Mouse (Mus musculus): Measurements from ENCODE around the gene Rdh16. TPM values are rescaled to one million over a fixed set of nuclear protein-coding genes. Genes with fewer than 3 reads are reported as not detected.
"Not testable (repeated sequence)": the region's sequence is repeated elsewhere in the genome, so short reads cannot be mapped to it uniquely, and the experiment has no call there.

The Rdh16 gene
- polyA plus RNA-seq, 1 experiment from 2014 or later = not detected

DNA sequence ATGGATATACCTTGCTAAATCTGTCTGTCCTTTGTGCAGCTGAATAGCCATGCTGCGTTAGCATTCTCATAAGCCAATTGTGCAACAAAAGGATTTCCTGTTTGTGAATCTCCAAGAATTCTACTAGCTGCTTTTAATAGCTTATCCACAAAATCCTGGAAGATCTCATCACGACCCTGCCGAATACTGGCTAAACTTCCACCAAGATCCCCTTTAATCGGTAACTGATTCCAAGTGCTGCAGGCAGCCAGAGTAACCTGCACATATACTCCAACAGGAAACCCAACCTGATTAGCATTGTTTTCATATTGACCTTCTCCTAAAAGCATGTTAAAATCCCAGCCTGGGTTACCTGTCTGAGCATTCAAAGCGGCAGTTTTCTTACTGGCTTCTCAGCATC is 34.3 kb downstream of the Rdh16 start:
- Histone ChIP-seq H3K9ac (no peak overlapping the region), H3K9me3 (replicated peaks) (no peaks in the 10 kb centered on the region), H3K36me3 (no peaks in the 10 kb centered on the region), H3K27me3 (no peaks in the 10 kb centered on the region), H3K4me1 (no peaks in the 10 kb centered on the region), H3K4me2 (replicated peaks) (no peak overlapping the region), H3K4me3 (replicated peaks) (no peak overlapping the region), H3K27ac (replicated peaks) (no peak overlapping the region)
- ATAC-seq (ENCODE audit: insufficient number of reproducible peaks, low FRiP score, low TSS enrichment, low read depth) = no peak
- WGBS = 82% methylated on average over 5 of the region's 5 CpGs

DNA sequence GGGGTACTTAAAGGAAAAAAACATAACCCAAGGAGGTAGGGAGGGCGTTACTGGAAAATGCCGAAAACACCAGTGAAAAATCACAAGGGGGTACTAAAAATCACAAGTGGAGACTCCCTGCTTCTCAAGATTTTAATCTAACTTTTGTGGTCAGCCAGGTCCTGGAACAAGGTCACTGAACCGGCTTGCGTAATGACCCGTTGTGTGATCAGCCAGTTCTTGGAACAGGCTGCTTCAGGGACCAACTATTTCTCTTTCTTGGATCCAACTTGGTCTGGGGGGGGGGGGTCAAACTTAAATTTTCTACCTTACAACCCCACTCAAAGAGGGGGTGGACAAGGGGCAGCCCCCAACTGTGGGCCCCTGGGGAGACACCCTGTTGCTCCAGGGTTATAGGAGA is 36.8 kb downstream of the Rdh16 start:
- not testable (repeated sequence) for H3K36me3 ChIP-seq; H3K27me3 ChIP-seq; H3K27ac ChIP-seq (replicated peaks); H3K9me3 ChIP-seq (replicated peaks); H3K4me2 ChIP-seq (replicated peaks); H3K4me1 ChIP-seq; ATAC-seq (ENCODE audit: insufficient number of reproducible peaks, low FRiP score, low TSS enrichment, low read depth); H3K4me3 ChIP-seq (replicated peaks); H3K9ac ChIP-seq
- WGBS = 93% methylated on average over 5 of the region's 5 CpGs

DNA sequence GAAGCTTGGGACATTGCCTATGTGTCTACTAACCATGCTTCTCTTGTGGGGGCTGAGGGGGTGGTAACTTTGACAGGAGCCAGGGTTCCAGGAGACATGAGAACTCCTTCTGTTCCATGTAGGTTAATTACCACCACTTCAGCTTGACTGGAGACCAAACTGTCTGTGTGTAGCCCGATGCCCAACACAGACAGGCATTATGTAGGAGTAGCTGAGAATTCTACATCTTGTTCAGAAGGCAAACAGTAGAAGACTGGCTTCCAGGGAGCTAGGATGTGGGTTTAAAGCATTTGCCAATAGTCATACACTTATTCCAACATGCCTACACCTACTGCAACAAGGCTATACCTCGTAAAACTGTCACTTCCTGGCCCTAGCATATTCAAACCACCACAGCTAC is 37.6 kb downstream of the Rdh16 start:
- Histone ChIP-seq H3K4me2 (replicated peaks) (no peak overlapping the region), H3K4me1 (no peaks in the 10 kb centered on the region), H3K27ac (replicated peaks) (no peak overlapping the region), H3K9me3 (replicated peaks) (no peaks in the 10 kb centered on the region), H3K36me3 (no peaks in the 10 kb centered on the region), H3K4me3 (replicated peaks) (no peak overlapping the region), H3K9ac (no peak overlapping the region), H3K27me3 (no peaks in the 10 kb centered on the region)
- 85% methylated on average over 2 of the region's 2 CpGs for WGBS
- no peak for ATAC-seq (ENCODE audit: insufficient number of reproducible peaks, low FRiP score, low TSS enrichment, low read depth)

DNA sequence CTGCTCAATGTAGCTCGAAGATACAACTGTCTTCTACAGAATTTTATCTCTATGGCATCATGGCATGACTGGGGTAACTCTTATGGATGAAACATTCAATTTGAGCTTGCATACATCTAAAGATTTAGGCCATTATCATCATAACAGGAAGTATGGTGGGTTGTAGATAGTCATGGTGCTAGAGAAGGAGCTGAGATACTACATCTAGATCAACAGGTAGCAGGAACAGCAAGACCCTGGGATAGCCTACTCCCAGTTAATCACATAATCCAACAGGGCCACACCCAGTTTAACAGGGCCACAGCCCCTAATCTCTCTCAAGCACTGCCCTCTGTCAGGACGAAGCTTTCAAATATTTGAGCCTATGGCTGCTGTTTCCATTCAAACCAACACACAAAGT is 39.8 kb downstream of the Rdh16 start:
- H3K4me1 ChIP-seq = no peaks in the 10 kb centered on the region
- no peak for ATAC-seq (ENCODE audit: insufficient number of reproducible peaks, low FRiP score, low TSS enrichment, low read depth)
- H3K27me3 ChIP-seq = no peaks in the 10 kb centered on the region
- no peak overlapping the region for H3K27ac ChIP-seq (replicated peaks)
- no peak overlapping the region for H3K4me3 ChIP-seq (replicated peaks)
- no peak overlapping the region for H3K9ac ChIP-seq
- 67% methylated on average over 2 of the region's 2 CpGs for WGBS
- no peaks in the 10 kb centered on the region for H3K9me3 ChIP-seq (replicated peaks)
- no peaks in the 10 kb centered on the region for H3K36me3 ChIP-seq
- no peak overlapping the region for H3K4me2 ChIP-seq (replicated peaks)

DNA sequence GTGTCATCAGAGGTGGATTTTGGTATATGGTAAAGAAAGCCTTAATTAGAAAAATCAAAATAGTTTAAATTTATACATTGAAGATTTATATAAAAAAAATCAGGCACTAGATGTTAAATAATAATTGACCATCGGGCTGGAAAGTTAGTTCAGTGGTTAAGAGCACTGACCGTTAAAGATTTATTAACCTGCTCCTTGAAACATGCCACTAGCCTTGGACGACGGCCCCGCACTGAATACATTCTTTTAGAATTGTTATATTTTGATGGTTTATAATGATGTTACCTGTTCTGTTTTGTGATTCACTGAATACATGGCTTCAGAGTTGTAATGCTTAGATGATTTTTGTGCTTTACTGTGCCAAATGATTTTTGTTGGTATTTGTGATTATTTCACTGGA is 45.0 kb downstream of the Rdh16 start:
- WGBS = 92% methylated on average over 5 of the region's 5 CpGs
- ATAC-seq (ENCODE audit: insufficient number of reproducible peaks, low FRiP score, low TSS enrichment, low read depth); H3K4me3 ChIP-seq (replicated peaks); H3K4me2 ChIP-seq (replicated peaks); H3K9ac ChIP-seq; H3K9me3 ChIP-seq (replicated peaks); H3K4me1 ChIP-seq; H3K27ac ChIP-seq (replicated peaks); H3K36me3 ChIP-seq; H3K27me3 ChIP-seq: not testable (repeated sequence)

DNA sequence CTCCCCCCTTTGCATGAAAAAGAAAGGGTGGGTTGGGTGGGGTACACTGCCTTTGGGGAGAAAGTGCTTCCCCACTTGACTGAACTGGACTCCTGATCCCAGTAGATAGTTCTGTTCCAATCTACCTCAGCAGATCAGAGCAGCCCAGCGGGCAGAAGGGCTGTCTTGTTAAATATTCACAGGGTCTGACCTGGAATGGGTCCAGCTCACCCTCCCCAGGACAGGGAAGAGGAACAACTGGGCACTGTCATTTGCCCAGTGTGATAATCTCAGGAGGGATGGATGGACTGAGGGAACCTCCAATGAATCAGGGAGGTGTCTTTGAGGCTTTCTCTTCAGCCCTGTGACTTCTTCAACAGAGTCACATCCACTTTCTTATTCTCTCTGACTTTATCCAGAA is 47.1 kb downstream of the Rdh16 start:
- WGBS = 78% methylated on average over 1 of the region's 1 CpGs

DNA sequence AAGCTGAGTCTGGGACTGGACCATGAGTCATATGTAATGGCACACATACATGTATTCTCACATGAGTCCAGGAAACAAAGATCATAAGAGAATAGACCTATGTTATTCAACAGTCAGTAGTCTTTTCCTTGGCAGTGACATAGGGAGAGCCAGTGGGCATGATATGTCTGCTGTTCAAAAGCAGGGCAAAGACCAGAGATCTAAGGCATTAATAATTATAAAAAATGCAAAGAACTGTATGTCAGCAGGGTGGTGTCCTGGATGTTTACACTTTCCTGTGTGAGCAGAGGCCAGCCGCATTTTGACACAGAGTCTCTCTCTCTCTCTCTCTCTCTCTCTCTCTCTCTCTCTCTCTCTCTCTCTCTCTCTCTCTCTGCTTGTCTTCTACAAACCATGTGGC is 48.7 kb downstream of the Rdh16 start, which contains the start of gene Rdh19:
TSS of gene Rdh19 (plus strand) at position 301 of the 400 bp plus-strand sequence.
- Histone ChIP-seq H3K27me3 (no peaks in the 10 kb centered on the region), H3K4me1 (no peaks in the 10 kb centered on the region), H3K4me3 (replicated peaks) (no peak within 1 kb of the TSS), H3K9ac (no peak within 1 kb of the TSS), H3K9me3 (replicated peaks) (no peaks in the 10 kb centered on the region), H3K27ac (replicated peaks) (no peak within 1 kb of the TSS), H3K36me3 (no peaks in the 10 kb centered on the region), H3K4me2 (replicated peaks) (no peak within 1 kb of the TSS)
- ATAC-seq (ENCODE audit: insufficient number of reproducible peaks, low FRiP score, low TSS enrichment, low read depth) = no peak
- 75% methylated on average over 1 of the region's 1 CpGs for WGBS

More for the DNA sequence above, 47.1 kb downstream of the Rdh16 start:
- no peak overlapping the region for H3K9ac ChIP-seq
- H3K4me3 ChIP-seq (replicated peaks) = no peak overlapping the region
- no peaks in the 10 kb centered on the region for H3K9me3 ChIP-seq (replicated peaks)
- ATAC-seq (ENCODE audit: insufficient number of reproducible peaks, low FRiP score, low TSS enrichment, low read depth) = no peak
- H3K36me3 ChIP-seq = no peaks in the 10 kb centered on the region
- H3K27me3 ChIP-seq = no peaks in the 10 kb centered on the region
- no peak overlapping the region for H3K4me2 ChIP-seq (replicated peaks)
- no peak overlapping the region for H3K27ac ChIP-seq (replicated peaks)
- no peaks in the 10 kb centered on the region for H3K4me1 ChIP-seq

DNA sequence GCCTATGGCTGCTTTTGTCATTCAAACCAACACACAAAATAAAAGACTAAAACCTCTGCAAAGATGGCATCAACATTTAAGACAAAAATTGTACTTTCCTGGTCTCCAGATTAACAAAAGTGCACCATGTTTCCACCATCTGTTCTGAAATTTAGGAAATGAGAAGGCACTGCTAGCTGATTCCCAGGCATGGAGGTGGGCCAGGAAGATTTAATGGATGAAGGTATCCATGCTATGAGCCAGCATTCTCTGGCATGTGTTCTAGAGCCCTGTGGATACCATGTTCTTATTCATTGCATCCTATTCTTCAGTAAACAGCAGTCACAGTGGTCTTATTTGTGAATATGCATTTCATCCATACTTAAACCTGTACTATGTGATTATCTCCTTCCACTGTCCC is 55.4 kb downstream of the Rdh16 start:
- H3K36me3 ChIP-seq = no peaks in the 10 kb centered on the region
- H3K9ac ChIP-seq = no peak overlapping the region
- H3K4me3 ChIP-seq (replicated peaks) = no peak overlapping the region
- no peaks in the 10 kb centered on the region for H3K27me3 ChIP-seq
- H3K9me3 ChIP-seq (replicated peaks) = no peaks in the 10 kb centered on the region
- H3K27ac ChIP-seq (replicated peaks) = no peak overlapping the region
- H3K4me2 ChIP-seq (replicated peaks) = no peak overlapping the region
- H3K4me1 ChIP-seq = no peaks in the 10 kb centered on the region
- ATAC-seq (ENCODE audit: insufficient number of reproducible peaks, low FRiP score, low TSS enrichment, low read depth) = no peak

DNA sequence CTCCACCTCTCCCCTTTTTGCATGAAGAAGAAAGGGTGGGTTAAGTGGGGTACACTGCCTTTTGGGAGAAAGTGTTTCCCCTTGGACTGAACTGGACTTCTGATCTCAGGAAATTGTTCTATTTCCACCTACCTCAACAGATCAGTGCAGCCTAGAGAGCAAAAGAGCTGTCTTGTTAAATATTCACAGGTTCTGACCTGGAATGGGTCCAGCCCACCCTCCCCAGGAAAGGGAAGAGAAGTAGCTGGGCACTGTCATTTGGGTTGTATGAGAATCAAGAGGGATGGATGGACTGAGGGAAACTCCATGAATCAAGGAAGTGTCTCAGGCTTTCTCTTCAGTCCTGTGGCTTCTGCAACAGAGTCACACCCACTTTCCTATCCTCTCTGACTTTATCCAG is 64.0 kb downstream of the Rdh16 start:
- no peak overlapping the region for H3K4me3 ChIP-seq (replicated peaks)
- H3K36me3 ChIP-seq = no peaks in the 10 kb centered on the region
- ATAC-seq (ENCODE audit: insufficient number of reproducible peaks, low FRiP score, low TSS enrichment, low read depth) = no peak
- H3K27ac ChIP-seq (replicated peaks) = no peak overlapping the region
- H3K9ac ChIP-seq = no peak overlapping the region
- H3K4me2 ChIP-seq (replicated peaks) = no peak overlapping the region
- H3K4me1 ChIP-seq = no peaks in the 10 kb centered on the region
- H3K27me3 ChIP-seq = no peaks in the 10 kb centered on the region
- H3K9me3 ChIP-seq (replicated peaks) = no peaks in the 10 kb centered on the region

DNA sequence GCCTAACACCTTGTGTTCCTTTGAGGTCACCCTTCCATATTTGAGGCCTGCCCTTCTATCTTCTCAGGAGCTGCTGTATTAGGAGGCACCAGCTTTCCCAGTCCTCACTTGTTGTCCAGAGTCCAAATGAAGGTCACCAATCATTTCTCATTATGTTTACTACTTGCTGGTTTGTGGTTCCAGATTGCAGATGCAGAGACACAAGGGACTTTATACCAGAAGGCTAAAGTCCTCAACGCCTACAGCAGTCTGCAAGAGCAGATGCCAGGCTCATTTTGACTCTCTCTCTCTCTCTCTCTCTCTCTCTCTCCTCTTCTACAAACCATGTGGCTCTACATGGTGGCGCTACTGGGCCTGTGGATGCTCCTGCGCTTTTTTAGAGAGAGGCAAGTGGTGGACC is 65.3 kb downstream of the Rdh16 start, which contains the start of gene Rdh16f2:
TSS of gene Rdh16f2 (plus strand) at position 243 of the 400 bp plus-strand sequence.
- 78% methylated on average over 3 of the region's 3 CpGs for WGBS
- Histone ChIP-seq H3K27ac (replicated peaks) (no peak within 1 kb of the TSS), H3K36me3 (no peaks in the 10 kb centered on the region), H3K9ac (no peak within 1 kb of the TSS), H3K27me3 (no peaks in the 10 kb centered on the region), H3K4me1 (no peaks in the 10 kb centered on the region), H3K4me2 (replicated peaks) (no peak within 1 kb of the TSS), H3K9me3 (replicated peaks) (no peaks in the 10 kb centered on the region), H3K4me3 (replicated peaks) (no peak within 1 kb of the TSS)
- no peak for ATAC-seq (ENCODE audit: insufficient number of reproducible peaks, low FRiP score, low TSS enrichment, low read depth)

DNA sequence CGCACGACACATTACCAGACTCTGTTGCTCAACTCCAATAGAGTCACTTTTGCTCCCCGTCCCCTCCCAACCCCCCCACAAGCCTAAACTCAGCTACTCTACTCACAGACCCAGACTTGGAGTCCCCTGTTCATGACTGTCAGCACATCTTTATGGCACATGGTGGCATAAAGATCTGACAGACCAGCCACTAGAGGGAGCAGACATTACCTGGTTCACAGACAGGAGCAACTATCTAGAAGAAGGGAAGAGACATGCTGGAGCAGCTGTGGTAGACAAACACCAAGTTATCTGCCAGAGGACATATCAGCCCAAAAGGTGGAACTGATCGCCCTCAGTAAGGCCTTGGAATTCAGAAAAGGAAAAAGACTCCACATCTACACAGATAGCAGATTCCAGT is 71.5 kb downstream of the Rdh16 start:
- H3K27ac ChIP-seq (replicated peaks) = no peak overlapping the region
- H3K4me3 ChIP-seq (replicated peaks) = no peak overlapping the region
- H3K9me3 ChIP-seq (replicated peaks) = no peaks in the 10 kb centered on the region
- H3K4me2 ChIP-seq (replicated peaks) = no peak overlapping the region
- no peaks in the 10 kb centered on the region for H3K27me3 ChIP-seq
- WGBS = 71% methylated on average over 4 of the region's 4 CpGs
- no peaks in the 10 kb centered on the region for H3K4me1 ChIP-seq
- no peaks in the 10 kb centered on the region for H3K36me3 ChIP-seq
- H3K9ac ChIP-seq = no peak overlapping the region
- no peak for ATAC-seq (ENCODE audit: insufficient number of reproducible peaks, low FRiP score, low TSS enrichment, low read depth)

DNA sequence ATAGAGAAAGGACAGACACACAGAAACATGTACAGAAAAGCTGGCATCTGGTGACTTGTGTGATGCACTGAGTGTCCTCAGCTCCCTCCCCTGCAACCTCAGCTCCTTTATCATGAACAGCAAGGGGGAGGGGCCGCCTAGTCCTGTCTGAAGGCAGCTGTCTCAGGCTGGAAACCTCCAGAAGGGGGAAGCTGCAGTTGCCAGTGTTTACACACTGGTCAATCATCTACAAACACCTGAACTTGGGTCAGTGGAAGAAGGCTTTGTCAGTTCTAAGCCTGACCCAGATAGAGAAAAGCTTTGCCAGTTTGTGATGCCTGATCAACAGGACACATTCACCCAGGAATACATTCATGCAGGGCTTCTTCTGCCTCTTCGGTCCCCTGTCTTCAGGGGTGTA is 76.7 kb downstream of the Rdh16 start:
- ATAC-seq (ENCODE audit: insufficient number of reproducible peaks, low FRiP score, low TSS enrichment, low read depth) = no peak
- H3K4me3 ChIP-seq (replicated peaks) = no peak overlapping the region

More for the DNA sequence above, 76.7 kb downstream of the Rdh16 start:
- Histone ChIP-seq H3K9me3 (replicated peaks) (no peaks in the 10 kb centered on the region), H3K27me3 (no peaks in the 10 kb centered on the region), H3K4me1 (no peaks in the 10 kb centered on the region), H3K9ac (no peak overlapping the region), H3K27ac (replicated peaks) (no peak overlapping the region), H3K36me3 (no peaks in the 10 kb centered on the region), H3K4me2 (replicated peaks) (no peak overlapping the region)
- WGBS = 50% methylated on average over 2 of the region's 2 CpGs

Measured in embryonic facial prominence, embryonic 15.5 days (tissue).